Mouse (Mus musculus) cerebellum, adult 2 months (tissue): ENCODE results near the gene Tmem184b.

Experiments used
- CTCF ChIP-seq: fragments of 200-500 bp; IDR thresholded peaks from 2 replicates; pipeline ENCODE4 v1.5.1; 2011; ENCODE audit warnings: low read depth, mild to moderate bottlenecking, control low read depth, low read length, moderate library complexity, borderline replicate concordance; ENCODE audit not compliant: insufficient read depth
- POLR2A ChIP-seq: fragments of 200-500 bp; IDR thresholded peaks from 2 replicates; pipeline ENCODE4 v1.6.1; 2011; ENCODE audit warnings: low read length, control low read depth, borderline replicate concordance; ENCODE audit not compliant: insufficient read depth

GRCm38 (mm10) chr15:79418265-79418664 is 14.9 kb upstream of the Tmem184b start:
- TF ChIP-seq CTCF, result no peak
- no peak for TF ChIP-seq POLR2A
